Comparison of ENCODE assay signal across 14 mouse cellular contexts in the genomic region with DNA sequence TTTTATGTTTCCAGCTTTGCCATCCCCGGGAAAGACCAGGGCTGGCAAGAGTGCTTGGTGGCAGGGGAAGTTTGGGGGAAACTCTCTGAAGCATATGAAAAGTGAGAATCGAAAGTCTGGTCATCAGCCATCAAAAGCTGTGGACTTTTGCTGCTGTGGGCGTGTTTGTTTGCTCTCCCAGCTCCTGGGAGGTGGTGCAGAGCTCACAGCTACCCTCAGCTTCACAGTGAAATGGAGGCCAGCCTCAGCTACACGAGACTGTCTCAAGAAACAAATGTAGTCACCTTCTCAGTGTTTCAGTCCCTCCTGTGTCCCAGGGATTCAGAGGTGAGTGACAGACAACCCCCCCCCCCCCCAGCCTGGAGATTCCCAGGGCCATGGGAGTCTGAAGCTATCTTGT. TPM values are rescaled to one million over a fixed set of nuclear protein-coding genes. Genes with fewer than 3 reads are reported as not detected.
DNase-seq lines count a peak whose midpoint lies in the region; ATAC-seq and TF ChIP-seq lines count a peak whose summit lies in the region.
"Had no signal": no experiment of that assay in that cellular context is flagged by ENCODE, and none has a peak within 500 bp of the region (broad histone marks: within the 10 kb centered on the region; RNA-seq: fewer than 3 reads in every experiment).

No protein-coding gene starts in this region.

- TF ChIP-seq POLR2A in liver, adult 2 months (IDR thresholded peaks at IDR 0.05; ENCODE audit: extremely low read depth, insufficient read depth, low read length), result 0 out of 2 replicates have a peak, but pooled peaks have one; percentile 16

- H3K36me3 ChIP-seq in liver, adult 2 months (ENCODE audit: control insufficient read depth, insufficient read depth, low read length), result no peaks in the 10 kb centered on the region
- peaks cover 77% of the 10 kb centered on the region for H3K36me3 ChIP-seq in embryonic facial prominence, embryonic 10.5 days (replicated peaks)
- peaks cover 39% of the 10 kb centered on the region for H3K36me3 ChIP-seq in liver, embryonic 13.5 days
- peaks cover 13% of the 10 kb centered on the region; the same call in 1 of the 2 replicates for H3K36me3 ChIP-seq in stomach, embryonic 16.5 days (ENCODE audit: control insufficient read depth, insufficient read depth, low read length)

- ATAC-seq in liver, embryonic 13.5 days (ENCODE audit: low read depth), result no peak
- ATAC-seq in stomach, embryonic 16.5 days (ENCODE audit: insufficient read depth, low FRiP score), result no peak
- ATAC-seq: forebrain, postnatal 0 days had no signal

- no peaks in the 10 kb centered on the region for H3K9me3 ChIP-seq in embryonic facial prominence, embryonic 10.5 days
- no peaks in the 10 kb centered on the region for H3K9me3 ChIP-seq in liver, embryonic 13.5 days (replicated peaks)
- H3K9me3 ChIP-seq in stomach, embryonic 16.5 days (replicated peaks; ENCODE audit: control insufficient read depth, low read length), result no peaks in the 10 kb centered on the region
- H3K9me3 ChIP-seq: hindbrain, embryonic 13.5 days had no signal

- peak overlapping the region; percentile 30 for H3K4me2 ChIP-seq in liver, embryonic 13.5 days
- no peak overlapping the region for H3K4me2 ChIP-seq in stomach, embryonic 16.5 days (ENCODE audit: low read depth, low read length)
- H3K4me2 ChIP-seq: hindbrain, embryonic 13.5 days; lung, embryonic 14.5 days had no signal

- peak overlapping the region; percentile 41 for H3K9ac ChIP-seq in liver, adult 2 months (ENCODE audit: low read depth, low read length)
- H3K9ac ChIP-seq in liver, embryonic 13.5 days, result no peak overlapping the region
- H3K9ac ChIP-seq in stomach, embryonic 16.5 days (ENCODE audit: low read length), result 0 out of 2 replicates have a peak overlapping the region, but pooled peaks have one; percentile 12
- H3K9ac ChIP-seq: forebrain, postnatal 0 days; hindbrain, embryonic 13.5 days; lung, embryonic 14.5 days had no signal

- TF ChIP-seq CTCF in liver, adult 2 months (IDR thresholded peaks at IDR 0.05; ENCODE audit: low read depth, low read length), result no peak

- H3K4me1 ChIP-seq in liver, adult 2 months (ENCODE audit: control insufficient read depth, insufficient read depth, low read length), result peaks cover 40% of the 10 kb centered on the region
- H3K4me1 ChIP-seq in embryonic facial prominence, embryonic 10.5 days, result peaks cover 49% of the 10 kb centered on the region
- H3K4me1 ChIP-seq in liver, embryonic 13.5 days (replicated peaks), result peaks cover 36% of the 10 kb centered on the region
- peaks cover 25% of the 10 kb centered on the region for H3K4me1 ChIP-seq in stomach, embryonic 16.5 days (ENCODE audit: control insufficient read depth, insufficient read depth, low read length)

- WGBS in liver, adult 2 months, result 13% methylated on average over 4 of the region's 4 CpGs
- 75% methylated on average over 4 of the region's 4 CpGs for WGBS in embryonic facial prominence, embryonic 10.5 days
- WGBS in liver, embryonic 13.5 days (ENCODE audit: insufficient replicate concordance), result 56% methylated on average over 4 of the region's 4 CpGs
- WGBS in stomach, embryonic 16.5 days, result 41% methylated on average over 4 of the region's 4 CpGs

- H3K27me3 ChIP-seq in liver, adult 2 months (ENCODE audit: control insufficient read depth, insufficient read depth, low read length), result no peaks in the 10 kb centered on the region
- no peaks in the 10 kb centered on the region for H3K27me3 ChIP-seq in embryonic facial prominence, embryonic 10.5 days (replicated peaks; ENCODE audit: low read depth, poor library complexity, severe bottlenecking)
- no peaks in the 10 kb centered on the region for H3K27me3 ChIP-seq in liver, embryonic 13.5 days
- no peaks in the 10 kb centered on the region for H3K27me3 ChIP-seq in stomach, embryonic 16.5 days (ENCODE audit: control insufficient read depth, insufficient read depth, low read length)
- H3K27me3 ChIP-seq: hindbrain, embryonic 13.5 days had no signal

- H3K27ac ChIP-seq in liver, adult 2 months (replicated peaks; ENCODE audit: insufficient read depth, low read depth, low read length), result peak overlapping the region; percentile 81
- peak overlapping the region; percentile 51 for H3K27ac ChIP-seq in embryonic facial prominence, embryonic 10.5 days (replicated peaks)
- H3K27ac ChIP-seq in liver, embryonic 13.5 days, result peak overlapping the region; percentile 73
- H3K27ac ChIP-seq in stomach, embryonic 16.5 days (ENCODE audit: low read length), result peak overlapping the region; percentile 4
- H3K27ac ChIP-seq: hindbrain, embryonic 13.5 days had no signal

- H3K4me3 ChIP-seq in liver, adult 2 months (ENCODE audit: insufficient read depth, low read depth, low read length), result peak overlapping the region; percentile 25
- no peak overlapping the region for H3K4me3 ChIP-seq in embryonic facial prominence, embryonic 10.5 days
- no peak overlapping the region for H3K4me3 ChIP-seq in liver, embryonic 13.5 days (replicated peaks)
- H3K4me3 ChIP-seq in stomach, embryonic 16.5 days (replicated peaks; ENCODE audit: low read length), result no peak overlapping the region
- H3K4me3 ChIP-seq: hindbrain, embryonic 13.5 days had no signal

- DNase-seq in liver, adult 2 months (ENCODE audit: extremely low read depth, low read depth, low spot score), result peak; percentile 85
- DNase-seq in liver, result no peak
- DNase-seq in embryonic facial prominence, embryonic 10.5 days (ENCODE audit: low spot score), result no peak
- DNase-seq in liver, embryonic 13.5 days, result no peak
- DNase-seq in cerebellum, adult 11-12 months, result no peak
- no peak for DNase-seq in cerebellum, adult 9-10 months
- DNase-seq in MN1 (ENCODE audit: low spot score), result no peak
- DNase-seq: adrenal gland, adult 8-10 months; forebrain, postnatal 0 days; kidney, adult 9 months; lung, embryonic 14.5 days; retina, postnatal 1 day had no signal

- peaks cover 23% of the 10 kb centered on the region for H3K79me2 ChIP-seq in liver, adult 2 months (ENCODE audit: control insufficient read depth, insufficient read depth, low read length)

RNA-seq across cellular contexts. Expression of gene Slc6a6, which starts 21.8 kb away (rescaled TPM):
- 34.8 and 66.5 TPM in 2 replicates for total RNA-seq in liver, adult 2 months (2014; rRNA removed)
- 89.0 and 96.5 TPM in 2 replicates for polyA plus RNA-seq in liver, adult 2 months (2012; rRNA removed)
- polyA plus RNA-seq in embryonic facial prominence, embryonic 10.5 days (2016; fragmentation: Nextera tagmentation; extraction: Ambion mirVana), result 55.5 and 59.2 TPM in 2 replicates
- polyA plus RNA-seq in liver, embryonic 13.5 days (2015; fragmentation: Nextera tagmentation; extraction: Ambion mirVana), result 21.7 and 23.3 TPM in 2 replicates
- 54.4 and 59.5 TPM in 2 replicates for polyA plus RNA-seq in stomach, embryonic 16.5 days (2015; fragmentation: Nextera tagmentation; extraction: Ambion mirVana)

Comparison
In these comparisons a context has a peak if more than half of its experiments do, and no peak if none do; other contexts are left out.
1. H3K27ac ChIP-seq: peak in every context shown above with its lines; median percentile 81 in liver, adult 2 months; 73 in liver, embryonic 13.5 days; 51 in embryonic facial prominence, embryonic 10.5 days; 4 in stomach, embryonic 16.5 days.